Mouse (Mus musculus) ES-E14 (cell line): Measurements from ENCODE around the gene BC049715. TPM values are rescaled to one million over a fixed set of nuclear protein-coding genes. Genes with fewer than 3 reads are reported as not detected.

Source experiments
- DNase-seq: peaks from one replicate; pipeline ENCODE4 v3.0.0-alpha.2; 2013; ENCODE audit warnings: low read depth, low spot score
- H3K27ac ChIP-seq: 2 replicates; pipeline ENCODE4 v1.5.1; 2012; ENCODE audit warnings: low read depth, mild to moderate bottlenecking, low read length, moderate library complexity, mixed read lengths; ENCODE audit not compliant: poor library complexity, insufficient read depth, severe bottlenecking
- H3K36me3 ChIP-seq: 2 replicates; pipeline ENCODE4 v1.6.1; 2012; ENCODE audit warnings: mild to moderate bottlenecking, low read length, moderate library complexity, mixed read lengths; ENCODE audit not compliant: control insufficient read depth, poor library complexity, insufficient read depth, severe bottlenecking
- H3K4me1 ChIP-seq, 2 experiments: fragments of 150-350 bp in 1 of 2; sonication (generic) in 1 of 2; 2 replicates each; pipeline ENCODE4 v1.6.1; 2012; ENCODE audit warnings: low read length in 2 of 2, mild to moderate bottlenecking in 1 of 2, mixed read lengths in 1 of 2; ENCODE audit not compliant: control insufficient read depth in 2 of 2, insufficient read depth in 2 of 2, poor library complexity in 1 of 2
- H3K4me3 ChIP-seq, 2 experiments: fragments of 150-350 bp in 1 of 2; sonication (generic) in 1 of 2; 2 replicates each; pipeline ENCODE4 v1.5.1; 2012; ENCODE audit warnings: low read length in 2 of 2, low read depth in 1 of 2, mild to moderate bottlenecking in 1 of 2, mixed read lengths in 1 of 2; ENCODE audit not compliant: insufficient read depth in 1 of 2, poor library complexity in 1 of 2, severe bottlenecking in 1 of 2
- H3K9ac ChIP-seq: 2 replicates; pipeline ENCODE4 v1.6.1; 2012; ENCODE audit warnings: low read depth, mild to moderate bottlenecking, low read length, mixed read lengths; ENCODE audit not compliant: poor library complexity, insufficient read depth, severe bottlenecking
- H3K9me3 ChIP-seq: fragments of 150-350 bp; sonication (generic); 2 replicates; pipeline ENCODE4 v1.6.1; 2012; ENCODE audit warnings: low read depth, mild to moderate bottlenecking, low read length; ENCODE audit not compliant: control insufficient read depth, insufficient read depth
- CHD2 ChIP-seq: IDR thresholded peaks from 2 replicates; pipeline ENCODE4 v1.6.1; 2014; ENCODE audit warnings: mild to moderate bottlenecking, low read depth, low read length, inconsistent platforms
- HCFC1 ChIP-seq: IDR thresholded peaks from 2 replicates; pipeline ENCODE4 v1.6.1; 2012; ENCODE audit warnings: low read length, inconsistent platforms, borderline replicate concordance; ENCODE audit not compliant: insufficient read depth
- MAFK ChIP-seq: IDR thresholded peaks from 2 replicates; pipeline ENCODE4 v1.6.1; 2014; ENCODE audit warnings: mild to moderate bottlenecking, low read depth, low read length, inconsistent platforms; ENCODE audit not compliant: insufficient read depth
- ZC3H11A ChIP-seq: IDR thresholded peaks from 2 replicates; pipeline ENCODE4 v1.6.1; 2012; ENCODE audit warnings: low read depth, mild to moderate bottlenecking, inconsistent platforms, low read length, borderline replicate concordance
- ZNF384 ChIP-seq: IDR thresholded peaks from 2 replicates; pipeline ENCODE4 v1.6.1; 2012; ENCODE audit warnings: low read depth, low read length, inconsistent platforms
- in situ Hi-C, 2 experiments: fragments of 600-800 bp; cut with MboI; formaldehyde crosslinking; loops; one replicate each; pipeline ENCODE4 v1.15.1; 2025; ENCODE audit warnings: low sequenced_read_pairs in 2 of 2, inconsistent platforms in 1 of 2; ENCODE audit not compliant: unreplicated experiment in 2 of 2
- total RNA-seq: library from RNA; depleted of rRNA; stranded (reverse); fragments of 300-350 nt; gene quantifications from 2 replicates; pipeline ENCODE4 v1.2.3, GENCODE M21; 2012

BC049715 gene
- total RNA-seq, 1 experiment = 1.2 TPM

- Histone ChIP-seq H3K36me3 (peaks cover 51% of the 10 kb centered on the region), H3K9me3 (no peaks in the 10 kb centered on the region), H3K9ac (no peak overlapping the region), H3K27ac (no peak overlapping the region), H3K4me3 (no peak overlapping the region), H3K4me1 (peaks cover 0 to 15% of the 10 kb centered on the region in 2 experiments; a peak in 2 of 4 replicates)
- in situ Hi-C loops = no loop called here
- DNase-seq = no peak
- TF ChIP-seq ZNF384 (no peak), CHD2 (no peak), ZC3H11A (no peak), MAFK (no peak)
Measured at GRCm38 (mm10) chr6:136815381-136815780, 12.0 kb upstream of the BC049715 start.

- no peak for TF ChIP-seq ZNF384
- TF ChIP-seq MAFK = no peak
- no peak for TF ChIP-seq ZC3H11A
- no peak for TF ChIP-seq CHD2
- no peak for TF ChIP-seq HCFC1
- peak overlapping the region; percentile 12 to 59; a peak in 3 of 4 replicates for H3K4me3 ChIP-seq
- no peak overlapping the region for H3K27ac ChIP-seq
- DNase-seq = no peak
- peaks cover 0 to 11% of the 10 kb centered on the region in 2 experiments; a peak in 1 of 4 replicates for H3K4me1 ChIP-seq
- no peaks in the 10 kb centered on the region for H3K9me3 ChIP-seq
- peaks cover 61% of the 10 kb centered on the region for H3K36me3 ChIP-seq
- in situ Hi-C loops = no loop called here
- peak overlapping the region; percentile 60; the same call in 1 of the 2 replicates for H3K9ac ChIP-seq
Measured at GRCm38 (mm10) chr6:136816826-136817225, 10.6 kb upstream of the BC049715 start.

- DNase-seq = no peak
- Histone ChIP-seq H3K9me3 (no peaks in the 10 kb centered on the region), H3K9ac (no peak overlapping the region), H3K4me3 (no peak overlapping the region), H3K4me1 (peaks cover 0 to 8% of the 10 kb centered on the region in 2 experiments; a peak in 1 of 4 replicates), H3K27ac (no peak overlapping the region), H3K36me3 (peaks cover 69% of the 10 kb centered on the region)
- TF ChIP-seq ZNF384 (no peak), ZC3H11A (no peak), MAFK (no peak), CHD2 (no peak), HCFC1 (no peak)
- in situ Hi-C loops = no loop called here
Measured at GRCm38 (mm10) chr6:136817549-136817948, 9.9 kb upstream of the BC049715 start.

GRCm38 (mm10) chr6:136820381-136820780 is 7.0 kb upstream of the BC049715 start:
- Histone ChIP-seq H3K9ac (no peak overlapping the region), H3K4me1 (0 out of 4 replicates have a peak, but pooled peaks cover 0 to 6% of the 10 kb centered on the region in 2 experiments), H3K9me3 (no peaks in the 10 kb centered on the region), H3K4me3 (no peak overlapping the region), H3K27ac (no peak overlapping the region), H3K36me3 (peaks cover 63% of the 10 kb centered on the region)
- no peak for DNase-seq
- no peak for TF ChIP-seq CHD2
- no peak for TF ChIP-seq HCFC1
- TF ChIP-seq ZC3H11A = no peak
- no peak for TF ChIP-seq ZNF384
- no peak for TF ChIP-seq MAFK
- in situ Hi-C loops = no loop called here
